Mouse (Mus musculus) neural tube, embryonic 13.5 days (tissue): ENCODE results near the gene Rreb1. TPM values are rescaled to one million over a fixed set of nuclear protein-coding genes. Genes with fewer than 3 reads are reported as not detected.
A peak's percentile ranks its signal among the peaks of the same experiment; 100 is the strongest.

Experiments
- ATAC-seq: fragments of 200-750 bp; cut with Nextera tagmentation; 2 replicates; pipeline ENCODE4 v1.8.0; 2017; ENCODE audit warnings: low read depth, mild to moderate bottlenecking, moderate TSS enrichment, moderate library complexity
- H3K27ac ChIP-seq: fragments of 300-500 bp; sonication (generic); replicated peaks from 2 replicates; pipeline ENCODE4 v1.5.1; 2015; ENCODE audit warnings: moderate library complexity, mild to moderate bottlenecking, inconsistent platforms
- H3K27me3 ChIP-seq: fragments of 300-500 bp; sonication (generic); 2 replicates; pipeline ENCODE4 v1.6.1; 2015; ENCODE audit warnings: mild to moderate bottlenecking, inconsistent platforms
- H3K36me3 ChIP-seq: fragments of 300-500 bp; sonication (generic); 2 replicates; pipeline ENCODE4 v1.6.1; 2015; ENCODE audit warnings: mild to moderate bottlenecking, inconsistent platforms
- H3K4me1 ChIP-seq: fragments of 300-500 bp; sonication (generic); replicated peaks from 2 replicates; pipeline ENCODE4 v1.6.1; 2015; ENCODE audit warnings: inconsistent platforms
- H3K4me2 ChIP-seq: fragments of 300-500 bp; sonication (generic); 2 replicates; pipeline ENCODE4 v1.6.1; 2015; ENCODE audit warnings: inconsistent platforms, mild to moderate bottlenecking, moderate library complexity
- H3K4me3 ChIP-seq: fragments of 300-500 bp; sonication (generic); 2 replicates; pipeline ENCODE4 v1.5.1; 2015; ENCODE audit warnings: mild to moderate bottlenecking, inconsistent platforms
- H3K9ac ChIP-seq: fragments of 300-500 bp; sonication (generic); 2 replicates; pipeline ENCODE4 v1.6.1; 2015; ENCODE audit warnings: moderate library complexity, mild to moderate bottlenecking, inconsistent platforms
- H3K9me3 ChIP-seq: fragments of 300-500 bp; sonication (generic); 2 replicates; pipeline ENCODE4 v1.6.1; 2016; ENCODE audit warnings: inconsistent platforms
- WGBS: fragments of 180-500 bp; shearing (Covaris S2); methylation state at CpG from one replicate; pipeline ENCODE4 v1.1.7; 2015; 5-methylcytosine and 5-hydroxymethylcytosine counted together
- polyA plus RNA-seq: library from polyadenylated mRNA; unstranded; fragments of >200 nt; fragmentation: Nextera tagmentation; extraction: Ambion mirVana; gene quantifications from 2 replicates; pipeline ENCODE4 v1.2.1, GENCODE M21; 2015

Gene Rreb1
- polyA plus RNA-seq, 1 experiment from 2014 or later = 2.7 TPM

DNA sequence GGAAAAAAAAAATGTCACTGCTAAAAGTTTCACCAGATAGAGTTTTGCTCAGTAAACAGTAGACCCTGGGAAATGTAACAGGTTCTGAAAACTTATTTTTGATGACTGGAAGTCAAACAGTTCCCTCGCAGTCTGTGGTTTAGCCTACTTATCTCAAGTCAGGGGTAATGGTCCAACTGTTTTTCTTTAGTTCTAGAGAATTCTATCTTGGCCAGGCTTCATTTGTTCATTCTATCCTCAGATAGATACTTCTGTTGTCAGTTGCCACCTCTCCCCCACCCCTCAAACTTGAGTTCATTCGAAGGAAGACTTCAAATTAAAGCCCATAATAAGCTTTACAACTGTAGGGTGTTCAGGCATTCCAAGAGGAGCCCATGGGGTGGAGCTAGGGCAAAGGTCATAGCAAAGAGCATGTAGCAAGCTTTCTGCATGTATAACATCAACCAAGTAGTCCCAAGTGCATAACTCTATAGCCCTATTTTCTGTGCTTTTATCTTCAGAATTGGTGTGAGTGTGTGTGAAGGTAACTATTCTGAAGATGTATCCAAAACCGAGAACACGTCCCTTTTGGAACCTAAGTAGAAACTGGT, 46.2 kb downstream of the Rreb1 start:
- peaks cover 44% of the 10 kb centered on the region for H3K4me1 ChIP-seq
- no peaks in the 10 kb centered on the region for H3K9me3 ChIP-seq
- H3K27ac ChIP-seq = no peak overlapping the region
- peaks cover 59% of the 10 kb centered on the region for H3K27me3 ChIP-seq
- H3K4me2 ChIP-seq = no peak overlapping the region; the same call in 1 of the 2 replicates
- no peak overlapping the region for H3K9ac ChIP-seq
- ATAC-seq = no peak
- no peaks in the 10 kb centered on the region for H3K36me3 ChIP-seq
- no peak overlapping the region for H3K4me3 ChIP-seq
- 37% methylated on average over 4 of the region's 4 CpGs for WGBS

- Histone ChIP-seq H3K9me3 (no peaks in the 10 kb centered on the region), H3K27ac (no peak overlapping the region), H3K36me3 (no peaks in the 10 kb centered on the region), H3K4me3 (peak overlapping the region; percentile 64), H3K4me2 (peak overlapping the region; percentile 95), H3K9ac (peak overlapping the region; percentile 76), H3K27me3 (peaks cover 62% of the 10 kb centered on the region), H3K4me1 (peaks cover 45% of the 10 kb centered on the region)
- peak; percentile 14; the same call in 1 of the 2 replicates for ATAC-seq
- 3% methylated on average over 27 of the region's 27 CpGs for WGBS
Observed at GRCm38 (mm10) chr13:37824956-37825645, 46.9 kb downstream of the Rreb1 start.

GRCm38 (mm10) chr13:37825646-37826280, 47.6 kb downstream of the Rreb1 start:
- WGBS = under 1% methylated on average over 41 of the region's 43 CpGs
- Histone ChIP-seq H3K27ac (peak overlapping the region; percentile 68), H3K36me3 (no peaks in the 10 kb centered on the region), H3K9me3 (no peaks in the 10 kb centered on the region), H3K9ac (peak overlapping the region; percentile 76), H3K4me2 (peak overlapping the region; percentile 95), H3K27me3 (peaks cover 69% of the 10 kb centered on the region), H3K4me3 (peak overlapping the region; percentile 64), H3K4me1 (peaks cover 46% of the 10 kb centered on the region)
- peak; percentile 76 for ATAC-seq

DNA sequence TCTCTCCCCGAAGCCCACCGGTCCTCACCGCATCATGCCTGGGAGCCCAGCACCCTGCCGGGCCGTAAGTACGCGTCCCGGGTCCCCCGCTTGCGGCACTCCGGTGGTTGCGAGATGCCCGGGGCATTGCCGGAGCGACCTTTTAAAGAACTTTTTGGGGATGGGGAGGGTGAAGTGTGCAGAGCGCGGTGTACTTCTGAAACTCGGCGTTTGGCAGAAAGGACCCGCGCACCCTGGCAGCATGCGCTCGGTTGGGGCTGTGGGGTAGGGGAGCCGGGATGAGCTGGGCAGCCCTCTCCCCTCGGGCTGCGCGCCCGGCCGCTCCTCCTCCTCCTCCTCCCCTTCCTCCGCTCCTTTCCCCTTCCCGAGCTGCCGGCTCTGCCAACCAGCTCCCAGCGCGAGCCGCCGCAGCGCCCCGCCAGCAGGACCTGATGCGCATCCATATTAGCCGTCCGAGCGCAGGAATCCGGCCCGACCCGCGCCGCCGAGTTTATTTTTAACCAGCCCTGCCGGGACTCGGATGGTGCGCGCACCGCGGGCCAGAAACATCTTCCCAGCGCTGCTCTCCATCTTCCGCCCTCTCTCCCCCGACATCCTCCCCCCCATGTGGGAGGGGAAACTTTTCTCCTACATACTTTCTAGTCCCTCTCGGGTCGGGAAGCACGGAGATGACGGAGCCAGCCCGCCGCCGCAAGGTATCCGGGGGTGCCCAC, 48.2 kb downstream of the Rreb1 start:
- Histone ChIP-seq H3K9ac (peak overlapping the region; percentile 76), H3K4me2 (peak overlapping the region; percentile 95), H3K4me1 (peaks cover 53% of the 10 kb centered on the region), H3K9me3 (no peaks in the 10 kb centered on the region), H3K4me3 (peak overlapping the region; percentile 64), H3K27me3 (peaks cover 69% of the 10 kb centered on the region), H3K27ac (peak overlapping the region; percentile 68), H3K36me3 (no peaks in the 10 kb centered on the region)
- WGBS = under 1% methylated on average over 62 of the region's 65 CpGs
- ATAC-seq = peak; percentile 69

- H3K4me1 ChIP-seq = peaks cover 57% of the 10 kb centered on the region
- ATAC-seq = peak; percentile 41
Observed at GRCm38 (mm10) chr13:37826994-37827262, 48.7 kb downstream of the Rreb1 start.

DNA sequence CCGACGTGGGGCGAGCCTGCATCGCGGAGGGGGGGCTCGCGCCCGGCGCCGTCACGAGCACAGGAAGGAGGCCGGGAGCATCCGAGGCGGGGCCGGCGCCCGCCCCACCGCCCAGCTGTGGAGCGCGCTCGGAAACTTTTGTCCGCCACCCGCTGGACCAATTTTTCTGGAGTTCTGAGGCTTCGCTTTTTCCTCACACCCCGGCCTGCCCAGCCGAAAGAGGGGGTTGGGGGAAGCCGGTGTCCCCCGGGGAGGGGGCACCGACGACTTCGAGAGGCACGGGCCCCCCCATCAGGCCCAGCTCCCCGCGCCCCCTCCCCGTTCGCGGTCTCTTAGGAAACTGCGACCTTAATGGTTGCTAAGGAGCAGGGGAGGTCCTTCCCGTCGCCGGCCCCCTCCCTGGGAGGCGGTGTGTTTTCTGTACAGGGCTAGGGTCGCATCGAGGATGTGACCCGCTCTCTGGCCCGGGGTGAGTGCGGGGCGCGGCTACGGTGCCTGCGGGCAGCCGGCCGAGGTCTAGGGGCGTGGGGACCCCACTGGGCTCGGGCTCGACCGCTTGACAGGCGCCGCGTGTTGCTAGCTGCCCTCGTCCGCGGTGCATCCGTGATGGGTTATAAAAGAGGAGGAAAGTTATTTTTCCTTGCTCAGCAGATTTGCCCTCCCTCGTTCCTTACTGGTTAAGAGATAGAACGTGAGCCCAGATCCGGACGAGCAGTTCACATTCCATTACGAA, 49.2 kb downstream of the Rreb1 start:
- Histone ChIP-seq H3K9me3 (no peaks in the 10 kb centered on the region), H3K27me3 (peaks cover 69% of the 10 kb centered on the region), H3K4me1 (peaks cover 57% of the 10 kb centered on the region), H3K36me3 (no peaks in the 10 kb centered on the region), H3K4me2 (peak overlapping the region; percentile 95), H3K27ac (peak overlapping the region; percentile 68), H3K9ac (peak overlapping the region; percentile 76), H3K4me3 (peak overlapping the region; percentile 64)
- WGBS = under 1% methylated on average over 67 of the region's 69 CpGs
- ATAC-seq = peak; percentile 43

More at GRCm38 (mm10) chr13:37826994-37827262, 48.7 kb downstream of the Rreb1 start:
- H3K4me3 ChIP-seq = peak overlapping the region; percentile 64
- peak overlapping the region; percentile 95 for H3K4me2 ChIP-seq
- H3K36me3 ChIP-seq = no peaks in the 10 kb centered on the region
- H3K27ac ChIP-seq = peak overlapping the region; percentile 68
- no peaks in the 10 kb centered on the region for H3K9me3 ChIP-seq
- WGBS = 0% methylated on average over 36 of the region's 36 CpGs
- H3K9ac ChIP-seq = peak overlapping the region; percentile 76
- H3K27me3 ChIP-seq = peaks cover 69% of the 10 kb centered on the region

DNA sequence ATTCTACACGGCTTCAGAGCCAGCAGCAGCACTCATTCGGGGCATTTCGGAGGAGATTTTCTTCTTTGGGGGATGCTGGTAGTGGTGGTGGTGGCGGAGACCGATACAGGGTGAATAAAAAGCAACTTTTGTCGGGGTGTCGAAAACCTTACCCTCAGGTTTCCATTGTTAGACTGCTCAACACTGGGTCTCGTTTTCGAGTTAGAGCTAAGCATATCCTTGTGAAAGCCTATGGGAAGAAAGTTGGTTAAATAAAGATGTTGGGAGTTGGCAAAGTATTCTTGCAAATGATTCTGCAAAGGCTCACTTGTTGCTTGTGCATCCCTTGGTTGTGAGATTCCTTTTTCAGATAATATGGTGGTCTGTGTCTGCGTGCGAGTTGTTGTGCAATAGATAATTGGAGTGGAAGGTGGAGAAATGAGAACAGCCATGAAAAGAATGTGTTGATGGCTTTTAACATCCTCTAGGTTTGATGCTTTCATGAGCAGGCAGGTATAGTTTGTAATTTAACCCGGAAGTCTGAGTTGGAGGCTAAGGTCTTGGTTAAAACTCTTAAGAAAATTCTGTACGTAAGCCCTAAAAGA, 49.9 kb downstream of the Rreb1 start:
- no peak overlapping the region for H3K27ac ChIP-seq
- peaks cover 69% of the 10 kb centered on the region for H3K27me3 ChIP-seq
- H3K36me3 ChIP-seq = no peaks in the 10 kb centered on the region
- no peak for ATAC-seq
- peak overlapping the region; percentile 64 for H3K4me3 ChIP-seq
- H3K4me2 ChIP-seq = peak overlapping the region; percentile 95
- 5% methylated on average over 13 of the region's 13 CpGs for WGBS
- H3K9me3 ChIP-seq = no peaks in the 10 kb centered on the region
- peak overlapping the region; percentile 76 for H3K9ac ChIP-seq
- H3K4me1 ChIP-seq = peaks cover 57% of the 10 kb centered on the region

DNA sequence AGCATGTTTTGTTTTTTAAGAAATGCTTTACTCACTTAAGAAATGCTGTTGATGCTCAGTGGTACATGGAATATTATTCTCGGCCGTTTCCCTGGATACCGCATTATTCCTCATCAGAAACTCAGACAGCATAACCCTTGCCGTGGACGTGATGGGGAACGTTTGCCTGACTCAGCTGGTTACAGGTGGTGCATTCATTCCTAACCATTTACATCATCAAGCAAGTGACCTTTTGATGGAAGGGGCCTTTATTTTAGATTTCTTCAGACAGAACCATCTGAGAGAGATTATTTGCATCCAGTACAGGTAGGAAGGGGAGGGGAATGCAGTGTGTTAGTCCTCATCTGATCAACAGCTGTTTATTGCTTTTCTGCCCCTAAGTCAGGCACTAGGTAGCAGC, 50.7 kb downstream of the Rreb1 start:
- Histone ChIP-seq H3K27ac (no peak overlapping the region), H3K4me2 (no peak overlapping the region), H3K9ac (no peak overlapping the region), H3K9me3 (no peaks in the 10 kb centered on the region), H3K36me3 (no peaks in the 10 kb centered on the region), H3K27me3 (peaks cover 69% of the 10 kb centered on the region), H3K4me3 (no peak overlapping the region), H3K4me1 (peaks cover 57% of the 10 kb centered on the region)
- no peak for ATAC-seq
- 10% methylated on average over 6 of the region's 6 CpGs for WGBS

GRCm38 (mm10) chr13:37830256-37830655, 52.1 kb downstream of the Rreb1 start:
- peaks cover 53% of the 10 kb centered on the region for H3K4me1 ChIP-seq
- no peak overlapping the region for H3K9ac ChIP-seq
- ATAC-seq = no peak
- no peak overlapping the region for H3K4me2 ChIP-seq
- no peaks in the 10 kb centered on the region for H3K36me3 ChIP-seq
- no peaks in the 10 kb centered on the region for H3K9me3 ChIP-seq
- no peak overlapping the region for H3K27ac ChIP-seq
- WGBS = 63% methylated on average over 2 of the region's 2 CpGs
- H3K4me3 ChIP-seq = no peak overlapping the region
- H3K27me3 ChIP-seq = peaks cover 57% of the 10 kb centered on the region

- no peak for ATAC-seq
Observed at GRCm38 (mm10) chr13:37830874-37831311, 52.7 kb downstream of the Rreb1 start.

GRCm38 (mm10) chr13:37832481-37832880, 54.3 kb downstream of the Rreb1 start:
- 52% methylated on average over 5 of the region's 5 CpGs for WGBS
- no peaks in the 10 kb centered on the region for H3K36me3 ChIP-seq
- no peak overlapping the region for H3K9ac ChIP-seq
- H3K4me1 ChIP-seq = peaks cover 31% of the 10 kb centered on the region
- H3K27ac ChIP-seq = no peak overlapping the region
- H3K27me3 ChIP-seq = peaks cover 34% of the 10 kb centered on the region
- no peak overlapping the region for H3K4me3 ChIP-seq
- no peak for ATAC-seq
- no peak overlapping the region for H3K4me2 ChIP-seq
- no peaks in the 10 kb centered on the region for H3K9me3 ChIP-seq

More at GRCm38 (mm10) chr13:37830874-37831311, 52.7 kb downstream of the Rreb1 start:
- Histone ChIP-seq H3K4me1 (peaks cover 47% of the 10 kb centered on the region), H3K4me3 (no peak overlapping the region), H3K4me2 (no peak overlapping the region), H3K9ac (no peak overlapping the region), H3K36me3 (no peaks in the 10 kb centered on the region), H3K27me3 (peaks cover 50% of the 10 kb centered on the region), H3K27ac (no peak overlapping the region), H3K9me3 (no peaks in the 10 kb centered on the region)
- 22% methylated on average over 4 of the region's 4 CpGs for WGBS
